Mouse (Mus musculus): ENCODE results near the gene Ihh.

- no peak for TF ChIP-seq CTCF (conservative IDR thresholded peaks at IDR 0.05; ENCODE audit: insufficient read depth, insufficient read length, low read depth, low read length)
- no peak for TF ChIP-seq POLR2A (IDR thresholded peaks at IDR 0.05; ENCODE audit: low read depth, low read length)
These were observed 639 bp downstream of the Ihh start for GRCm38 (mm10) chr1:74950576-74951490.

All from kidney, adult 2 months (tissue).